Mouse (Mus musculus): ENCODE results near the gene Bfsp2.

Bfsp2 gene

GRCm38 (mm10) chr9:103480603-103481220, 492 bp upstream of the Bfsp2 start:
- no peak for DNase-seq

GRCm38 (mm10) chr9:103475414-103475813, 4.8 kb downstream of the Bfsp2 start:
- no peak for DNase-seq

- no peak for DNase-seq
These were observed 6.1 kb downstream of the Bfsp2 start for GRCm38 (mm10) chr9:103473915-103474688.

- no peak for DNase-seq
These were observed 8.4 kb downstream of the Bfsp2 start for GRCm38 (mm10) chr9:103471784-103472183.

- no peak for DNase-seq
These were observed 10.7 kb downstream of the Bfsp2 start for GRCm38 (mm10) chr9:103469516-103469915.

- no peak for DNase-seq
These were observed 11.3 kb downstream of the Bfsp2 start for GRCm38 (mm10) chr9:103468911-103469310.

- DNase-seq, result no peak
These were observed 14.5 kb downstream of the Bfsp2 start for GRCm38 (mm10) chr9:103465711-103466220.

GRCm38 (mm10) chr9:103465293-103465692, 14.9 kb downstream of the Bfsp2 start:
- DNase-seq, result no peak

- DNase-seq, result no peak
These were observed 16.4 kb downstream of the Bfsp2 start for GRCm38 (mm10) chr9:103463833-103464232.

GRCm38 (mm10) chr9:103459839-103460238, 20.4 kb downstream of the Bfsp2 start:
- no peak for DNase-seq

GRCm38 (mm10) chr9:103459307-103459706, 20.9 kb downstream of the Bfsp2 start:
- DNase-seq, result no peak

GRCm38 (mm10) chr9:103449651-103450050, 30.6 kb downstream of the Bfsp2 start:
- DNase-seq, result no peak

- no peak for DNase-seq
These were observed 31.1 kb downstream of the Bfsp2 start for GRCm38 (mm10) chr9:103449092-103449491.

GRCm38 (mm10) chr9:103444656-103445055, 35.6 kb downstream of the Bfsp2 start:
- no peak for DNase-seq

- DNase-seq, result no peak
These were observed 36.4 kb downstream of the Bfsp2 start for GRCm38 (mm10) chr9:103443824-103444185.

- DNase-seq, result no peak
These were observed 36.9 kb downstream of the Bfsp2 start for GRCm38 (mm10) chr9:103443121-103443823.

- DNase-seq, result no peak
These were observed 39.6 kb downstream of the Bfsp2 start for GRCm38 (mm10) chr9:103440597-103440996.

- DNase-seq, result no peak
These were observed 43.1 kb downstream of the Bfsp2 start for GRCm38 (mm10) chr9:103437104-103437503.

GRCm38 (mm10) chr9:103434116-103434515, 46.1 kb downstream of the Bfsp2 start:
- no peak for DNase-seq

- DNase-seq, result no peak
These were observed 48.0 kb downstream of the Bfsp2 start for GRCm38 (mm10) chr9:103432122-103432778.

GRCm38 (mm10) chr9:103431718-103432117, 48.5 kb downstream of the Bfsp2 start:
- DNase-seq, result no peak

GRCm38 (mm10) chr9:103430431-103431220, 49.6 kb downstream of the Bfsp2 start:
- DNase-seq, result no peak
